Mouse (Mus musculus): ENCODE data around the gene Sec63.

Gene Sec63

DNA sequence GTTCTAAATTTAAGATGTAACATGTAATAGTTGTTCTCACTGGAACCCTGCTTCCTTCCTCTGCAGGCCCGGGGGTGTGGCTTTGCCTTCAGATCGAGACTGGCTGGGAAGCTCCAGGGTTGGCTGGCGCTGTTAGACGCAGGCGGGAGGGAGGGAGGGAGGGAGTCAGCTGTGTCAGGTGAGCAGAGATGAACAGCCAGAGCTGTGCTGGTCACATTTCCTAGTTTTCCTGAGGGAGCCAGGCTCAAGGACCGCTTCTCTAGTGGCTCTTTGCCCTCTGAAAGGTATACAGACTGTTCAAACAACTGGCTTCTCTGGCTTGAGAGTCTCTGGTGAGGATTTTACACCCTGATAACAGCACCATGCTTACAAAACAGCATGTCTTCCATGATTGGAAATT is 69.1 kb downstream of the Sec63 start:
- DNase-seq, result no peak

DNA sequence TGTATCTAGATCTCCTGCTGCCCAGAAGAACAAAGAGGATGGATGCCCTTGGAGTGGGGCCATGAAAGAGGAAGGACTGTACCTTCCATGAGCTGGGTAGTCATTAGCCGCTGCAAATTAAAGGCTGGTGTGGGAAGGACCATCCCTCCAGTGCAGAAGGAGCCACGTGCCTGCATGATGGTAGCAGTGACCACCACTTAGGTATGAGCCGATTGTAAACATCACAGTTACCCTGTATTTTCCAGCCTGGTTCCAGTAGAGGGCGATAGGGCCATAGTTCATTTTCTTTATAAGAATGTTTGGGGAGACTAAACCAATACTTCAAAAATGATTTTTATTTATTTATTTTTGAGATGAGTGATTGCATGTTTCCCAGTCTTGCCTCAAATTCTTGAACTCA is 71.4 kb downstream of the Sec63 start:
- no peak for DNase-seq

GRCm38 (mm10) chr10:42833871-42834727 is 72.8 kb downstream of the Sec63 start:
- DNase-seq, result no peak

- no peak for DNase-seq
Observed at GRCm38 (mm10) chr10:42838106-42838505, 76.8 kb downstream of the Sec63 start.

GRCm38 (mm10) chr10:42838736-42839135 is 77.4 kb downstream of the Sec63 start:
- no peak for DNase-seq

- DNase-seq, result no peak
Observed at GRCm38 (mm10) chr10:42840036-42840435, 78.7 kb downstream of the Sec63 start.

GRCm38 (mm10) chr10:42841531-42842195 is 80.4 kb downstream of the Sec63 start:
- no peak for DNase-seq

DNA sequence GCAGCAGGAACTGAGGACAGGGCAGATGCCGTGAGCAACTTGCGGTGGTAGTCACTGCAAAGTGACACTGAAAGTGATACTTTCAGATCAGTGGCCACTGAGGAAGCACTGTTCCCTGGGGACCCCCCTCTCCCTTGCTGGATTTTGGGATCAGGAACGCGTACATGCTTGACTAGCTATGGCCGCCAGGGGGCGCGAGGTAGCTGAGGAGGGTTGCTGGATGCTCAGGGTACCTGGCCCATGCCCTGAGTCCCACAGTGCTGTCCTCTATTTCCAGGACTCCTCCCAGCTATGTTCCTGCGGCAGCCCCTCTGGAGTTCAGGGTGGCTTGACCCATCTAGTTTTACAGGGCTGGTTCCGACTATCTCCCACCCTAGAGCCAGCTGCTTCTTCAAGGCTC is 81.1 kb downstream of the Sec63 start:
- peak; percentile 65 for DNase-seq

- DNase-seq, result no peak
Observed at GRCm38 (mm10) chr10:42843416-42843815, 82.1 kb downstream of the Sec63 start.

DNA sequence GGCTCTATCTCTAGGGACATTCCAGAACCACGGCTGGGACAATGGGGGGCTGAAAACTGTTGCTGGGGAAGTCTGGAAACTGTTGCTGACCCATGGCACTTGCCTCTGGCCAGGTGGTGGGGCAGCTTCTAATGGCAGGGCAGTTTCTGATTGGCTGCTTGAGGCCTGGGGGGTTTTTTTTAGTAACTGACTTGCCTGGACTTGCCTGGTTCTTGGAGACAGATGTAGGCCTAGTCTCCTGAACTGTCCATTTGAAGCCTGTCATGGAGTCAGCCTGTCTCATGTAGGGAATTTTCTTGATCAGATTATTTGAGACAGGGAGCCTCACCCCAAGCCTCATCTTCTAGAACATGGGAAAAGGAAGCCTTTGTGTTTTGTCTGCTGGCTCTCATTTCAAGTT is 84.2 kb downstream of the Sec63 start:
- DNase-seq, result no peak

- no peak for DNase-seq
Observed at GRCm38 (mm10) chr10:42848179-42849080, 87.1 kb downstream of the Sec63 start.

GRCm38 (mm10) chr10:42849081-42849400 is 87.7 kb downstream of the Sec63 start:
- no peak for DNase-seq

DNA sequence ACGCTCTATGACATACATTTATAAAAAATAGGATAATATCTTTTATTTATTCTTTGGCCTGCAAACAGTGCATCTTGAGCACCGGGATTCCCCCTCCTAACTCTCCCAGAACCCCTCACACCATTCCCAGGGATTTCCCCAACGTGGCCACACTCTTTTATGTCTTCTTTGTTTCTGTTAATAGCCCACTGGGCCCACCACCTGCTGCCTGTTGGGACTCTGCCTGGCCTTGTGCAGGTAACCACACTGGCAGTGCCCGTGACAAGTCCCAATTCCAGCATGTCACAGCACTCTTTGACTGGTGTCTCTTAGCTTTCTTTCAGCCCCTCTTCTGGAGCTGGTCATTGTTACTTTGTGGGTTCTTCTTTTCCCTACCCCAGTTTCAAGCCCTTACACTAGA is 93.5 kb downstream of the Sec63 start:
- no peak for DNase-seq

DNA sequence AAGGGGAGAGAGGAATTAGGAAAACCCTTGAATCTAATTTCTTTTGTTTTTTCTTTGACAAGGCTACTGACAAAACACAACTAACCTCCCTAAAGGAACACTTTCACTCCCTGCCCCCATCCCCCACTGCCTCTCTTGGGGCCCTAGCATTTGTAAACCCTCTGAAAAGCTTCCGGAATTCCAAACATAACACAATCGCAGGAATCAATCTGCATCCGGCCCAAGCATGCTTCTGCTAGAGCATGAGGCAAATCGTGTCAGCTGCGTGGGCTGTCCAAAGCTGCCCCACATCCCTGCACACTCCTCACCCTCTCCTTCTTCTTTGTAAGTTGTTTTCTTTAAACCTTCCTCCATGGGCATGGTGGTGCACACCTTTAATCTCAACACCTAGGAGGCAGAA is 94.0 kb downstream of the Sec63 start:
- DNase-seq, result peak; percentile 42

DNA sequence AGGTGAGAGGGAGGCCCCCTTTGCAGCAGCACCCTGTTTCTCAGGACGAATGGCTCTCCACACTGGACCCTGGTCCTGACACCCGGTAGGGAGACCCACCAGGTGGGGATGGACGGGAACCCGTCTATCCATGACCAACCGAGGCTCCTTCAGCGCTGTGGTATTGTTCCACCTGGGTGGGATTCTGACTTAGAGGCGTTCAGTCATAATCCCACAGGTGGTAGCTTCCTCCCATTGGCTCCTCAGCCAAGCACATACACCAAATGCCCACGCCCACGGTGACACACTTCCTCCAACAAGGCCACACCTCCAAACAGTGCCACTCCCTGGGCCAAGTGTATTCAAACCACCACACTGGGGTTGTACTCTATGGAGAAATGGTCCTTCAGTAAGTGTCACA is 95.3 kb downstream of the Sec63 start:
- DNase-seq, result no peak

DNA sequence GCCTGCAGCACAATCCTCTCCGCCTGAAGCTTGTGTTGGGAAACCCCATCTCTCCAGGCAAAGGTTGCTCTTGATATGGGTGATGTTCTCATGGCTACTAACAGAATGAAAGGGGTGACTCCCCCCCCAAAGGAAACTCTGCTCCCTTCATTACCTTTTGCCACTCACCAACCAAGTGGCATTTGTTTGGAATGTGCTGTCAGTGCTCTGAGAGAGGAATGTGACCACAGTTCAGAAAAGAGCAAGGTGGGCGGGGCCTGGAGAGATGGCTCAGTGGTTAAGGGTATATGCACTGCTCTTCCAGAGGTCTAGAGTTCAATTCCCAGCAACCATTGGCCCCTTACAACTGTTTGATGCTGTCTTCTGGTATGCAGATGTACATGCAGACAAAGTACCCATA is 95.7 kb downstream of the Sec63 start:
- no peak for DNase-seq

- no peak for DNase-seq
Observed at GRCm38 (mm10) chr10:42859781-42860158, 98.5 kb downstream of the Sec63 start.

- DNase-seq, result peak; percentile 46
Observed at GRCm38 (mm10) chr10:42860159-42860911, 99.0 kb downstream of the Sec63 start, which contains the start of gene Scml4. TSS of gene Scml4 (plus strand) at chr10:42860370.

GRCm38 (mm10) chr10:42861446-42861845 is 100.2 kb downstream of the Sec63 start:
- no peak for DNase-seq

DNA sequence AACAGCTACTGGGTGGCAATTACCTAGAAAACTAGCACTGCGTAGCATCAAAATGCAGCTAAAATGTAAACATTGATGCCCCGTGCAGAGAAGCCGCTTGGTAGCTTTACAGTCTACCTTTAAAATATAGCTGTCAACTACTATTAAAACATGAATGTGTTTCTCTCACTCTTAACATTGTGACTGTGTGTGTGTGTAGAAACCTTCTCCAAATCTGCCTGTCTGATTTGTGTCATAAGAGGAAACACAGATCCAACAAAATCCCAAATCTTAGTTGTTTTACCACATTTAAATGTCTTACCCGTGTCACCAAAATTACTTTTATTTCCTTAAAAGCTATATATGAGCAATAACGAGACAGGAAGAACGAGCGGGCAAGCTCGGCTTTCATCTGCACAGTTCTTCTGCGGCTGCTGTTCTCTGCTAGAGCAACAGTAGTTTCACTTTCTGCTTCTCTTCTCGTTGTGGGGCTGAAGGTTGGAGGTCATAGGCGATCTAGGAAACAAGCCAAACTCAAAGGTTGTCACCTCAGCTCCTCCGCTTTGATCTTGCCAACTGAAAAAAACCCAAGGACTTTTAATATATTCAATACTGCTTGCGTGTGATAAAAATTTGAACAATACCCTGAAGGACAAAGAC is 100.9 kb downstream of the Sec63 start:
- peak; percentile 77 for DNase-seq

DNA sequence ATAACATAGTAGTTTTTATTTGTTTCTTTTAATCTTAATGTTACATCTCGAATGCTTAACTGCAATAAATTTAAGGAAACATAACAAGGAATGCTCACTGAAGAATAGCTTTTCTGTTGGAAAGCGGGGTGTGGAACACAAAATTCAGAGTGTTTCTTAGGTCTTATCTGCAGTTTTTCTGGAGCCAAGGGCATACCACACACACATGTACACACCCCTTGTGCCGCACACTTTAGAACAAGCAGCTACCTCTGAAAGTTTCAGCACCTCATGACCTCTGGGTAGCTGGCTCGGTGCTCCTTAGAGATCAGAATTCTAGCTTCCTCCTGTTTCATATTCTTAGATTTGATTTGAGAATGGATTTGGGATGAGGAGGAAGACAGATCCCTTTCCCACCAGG is 101.5 kb downstream of the Sec63 start:
- DNase-seq, result no peak

All from kidney, adult 9 months (tissue).